Mouse (Mus musculus): Measurements from ENCODE around the gene Slc35b4. TPM values are rescaled to one million over a fixed set of nuclear protein-coding genes. Genes with fewer than 3 reads are reported as not detected.

Gene Slc35b4
- polyA plus RNA-seq (2014; fragmentation: Illumina TruSeq; extraction: RNeasy Lipid Tissue Mini Kit (QIAGEN cat#74804); ENCODE audit: low replicate concordance), result 5.4 TPM

GRCm38 (mm10) chr6:34176864-34177247 lies at the start of gene Slc35b4:
Gene Slc35b4, minus strand, starts transcription at chr6:34177111.

Other genes starting within 250 kb of the Slc35b4 start
- gene Lrguk, start 147.7 kb downstream of the Slc35b4 start, polyA plus RNA-seq (2014; fragmentation: Illumina TruSeq; extraction: RNeasy Lipid Tissue Mini Kit (QIAGEN cat#74804); ENCODE audit: low replicate concordance), result not detected
- gene Akr1b3, start 140.4 kb upstream of the Slc35b4 start, polyA plus RNA-seq (2014; fragmentation: Illumina TruSeq; extraction: RNeasy Lipid Tissue Mini Kit (QIAGEN cat#74804); ENCODE audit: low replicate concordance), result 17.0 TPM
- gene Akr1b8, start 177.0 kb upstream of the Slc35b4 start, polyA plus RNA-seq (2014; fragmentation: Illumina TruSeq; extraction: RNeasy Lipid Tissue Mini Kit (QIAGEN cat#74804); ENCODE audit: low replicate concordance), result 1.7 TPM
- gene Akr1b10, start 207.1 kb upstream of the Slc35b4 start, polyA plus RNA-seq (2014; fragmentation: Illumina TruSeq; extraction: RNeasy Lipid Tissue Mini Kit (QIAGEN cat#74804); ENCODE audit: low replicate concordance), result 17.3 TPM
- 76.0 TPM for gene Akr1b7, start 235.2 kb upstream of the Slc35b4 start, polyA plus RNA-seq (2014; fragmentation: Illumina TruSeq; extraction: RNeasy Lipid Tissue Mini Kit (QIAGEN cat#74804); ENCODE audit: low replicate concordance)

Data from small intestine, adult 10 weeks (tissue).